12 mouse cellular contexts compared by ENCODE assay signal in genomic region chr7:99167939-99168338, GRCm38 (mm10). TPM values are rescaled to one million over a fixed set of nuclear protein-coding genes. Genes with fewer than 3 reads are reported as not detected.
DNase-seq lines count a peak whose midpoint lies in the region; ATAC-seq and TF ChIP-seq lines count a peak whose summit lies in the region.
"Had no signal": no experiment of that assay in that cellular context is flagged by ENCODE, and none has a peak within 500 bp of the region (broad histone marks: within the 10 kb centered on the region; RNA-seq: fewer than 3 reads in every experiment).

No protein-coding gene starts in this region.

- H3K27me3 ChIP-seq in embryonic facial prominence, embryonic 13.5 days = no peaks in the 10 kb centered on the region
- H3K27me3 ChIP-seq in kidney, postnatal 0 days (ENCODE audit: insufficient read depth, low read length) = no peaks in the 10 kb centered on the region
- no peaks in the 10 kb centered on the region for H3K27me3 ChIP-seq in lung, postnatal 0 days (replicated peaks; ENCODE audit: insufficient read depth, low read length)
- H3K27me3 ChIP-seq: forebrain, embryonic 12.5 days had no signal

- no peaks in the 10 kb centered on the region for H3K9me3 ChIP-seq in embryonic facial prominence, embryonic 13.5 days
- H3K9me3 ChIP-seq in kidney, postnatal 0 days (replicated peaks; ENCODE audit: low read length) = no peaks in the 10 kb centered on the region
- H3K9me3 ChIP-seq in lung, postnatal 0 days (ENCODE audit: low read length) = no peaks in the 10 kb centered on the region
- H3K9me3 ChIP-seq: forebrain, embryonic 12.5 days had no signal

- H3K4me2 ChIP-seq in embryonic facial prominence, embryonic 13.5 days = no peak overlapping the region
- H3K4me2 ChIP-seq in kidney, postnatal 0 days (ENCODE audit: low read length) = no peak overlapping the region
- H3K4me2 ChIP-seq in lung, postnatal 0 days (replicated peaks; ENCODE audit: low read depth, low read length) = no peak overlapping the region
- H3K4me2 ChIP-seq: forebrain, embryonic 12.5 days had no signal

- H3K4me3 ChIP-seq in embryonic facial prominence, embryonic 13.5 days = no peak overlapping the region
- no peak overlapping the region for H3K4me3 ChIP-seq in kidney, postnatal 0 days (replicated peaks; ENCODE audit: low read depth, low read length)
- H3K4me3 ChIP-seq in lung, postnatal 0 days (ENCODE audit: low read depth, low read length) = no peak overlapping the region
- H3K4me3 ChIP-seq: forebrain, embryonic 12.5 days had no signal

- H3K27ac ChIP-seq in embryonic facial prominence, embryonic 13.5 days = peak overlapping the region; percentile 48; the same call in 1 of the 2 replicates
- H3K27ac ChIP-seq in kidney, postnatal 0 days = peak overlapping the region; percentile 80
- H3K27ac ChIP-seq in lung, postnatal 0 days (ENCODE audit: low read length) = peak overlapping the region; percentile 57
- H3K27ac ChIP-seq: forebrain, embryonic 12.5 days had no signal

- WGBS in embryonic facial prominence, embryonic 13.5 days = 57% methylated on average over 5 of the region's 5 CpGs
- 26% methylated on average over 5 of the region's 5 CpGs for WGBS in kidney, postnatal 0 days
- 40% methylated on average over 5 of the region's 5 CpGs for WGBS in lung, postnatal 0 days

- no peak for ATAC-seq in embryonic facial prominence, embryonic 13.5 days (ENCODE audit: insufficient number of reproducible peaks, insufficient read depth, low FRiP score, low TSS enrichment, low read depth)
- peak; percentile 94 for ATAC-seq in kidney, postnatal 0 days (replicated peaks; ENCODE audit: low FRiP score, low read depth)
- peak; percentile 90 for ATAC-seq in lung, postnatal 0 days

- peak; percentile 32 to 64 for DNase-seq in gastrocnemius, adult 8-10 months (ENCODE audit: low spot score in 2 of 2)
- DNase-seq in gastrocnemius, postnatal 4 days (ENCODE audit: low spot score in 2 of 2) = no peak
- DNase-seq in kidney, postnatal 0 days (ENCODE audit: low spot score) = peak; percentile 75
- peak; percentile 75 for DNase-seq in lung, postnatal 0 days (ENCODE audit: low spot score)
- DNase-seq in cerebellum, adult 18-20 months = no peak
- no peak for DNase-seq in right cerebral cortex, adult 18-20 months
- DNase-seq in ovary, postnatal 36 days (ENCODE audit: low spot score) = no peak
- DNase-seq: heart, postnatal 4 days; left cerebral cortex, postnatal 4 days; spleen, adult 18-20 months had no signal

- TF ChIP-seq CTCF in kidney, postnatal 0 days (IDR thresholded peaks at IDR 0.05; ENCODE audit: low read depth) = no peak
- no peak for TF ChIP-seq CTCF in lung, postnatal 0 days (IDR thresholded peaks at IDR 0.05)

- TF ChIP-seq EP300 in lung, postnatal 0 days (IDR thresholded peaks at IDR 0.05) = no peak

- no peaks in the 10 kb centered on the region for H3K36me3 ChIP-seq in embryonic facial prominence, embryonic 13.5 days
- no peaks in the 10 kb centered on the region for H3K36me3 ChIP-seq in kidney, postnatal 0 days (ENCODE audit: insufficient read depth, low read length)
- peaks cover 3% of the 10 kb centered on the region; the same call in 1 of the 2 replicates for H3K36me3 ChIP-seq in lung, postnatal 0 days (ENCODE audit: insufficient read depth, low read length)
- H3K36me3 ChIP-seq: forebrain, embryonic 12.5 days had no signal

- H3K9ac ChIP-seq in embryonic facial prominence, embryonic 13.5 days = no peak overlapping the region
- H3K9ac ChIP-seq in kidney, postnatal 0 days (ENCODE audit: low read depth, low read length) = no peak overlapping the region
- no peak overlapping the region for H3K9ac ChIP-seq in lung, postnatal 0 days (replicated peaks; ENCODE audit: low read depth)
- H3K9ac ChIP-seq: forebrain, embryonic 12.5 days had no signal

- H3K4me1 ChIP-seq in embryonic facial prominence, embryonic 13.5 days = peaks cover 19% of the 10 kb centered on the region
- H3K4me1 ChIP-seq in kidney, postnatal 0 days (replicated peaks; ENCODE audit: insufficient read depth, low read length) = peaks cover 4% of the 10 kb centered on the region; the same call in 1 of the 2 replicates
- no peaks in the 10 kb centered on the region; the same call in 1 of the 2 replicates for H3K4me1 ChIP-seq in lung, postnatal 0 days (ENCODE audit: insufficient read depth, low read depth, low read length)
- H3K4me1 ChIP-seq: forebrain, embryonic 12.5 days had no signal

RNA-seq across cellular contexts. Expression of gene Dgat2, which starts 14.6 kb away (rescaled TPM):
- total RNA-seq in gastrocnemius, adult 8-10 months (2022) = 10 to 100 TPM; 33.2 to 62.2 (median 41.4) TPM
- 10 to 100 TPM; 13.0 to 20.0 TPM for total RNA-seq in gastrocnemius, postnatal 4 days (2021)
- 17.2 and 17.6 TPM in 2 replicates for polyA plus RNA-seq in embryonic facial prominence, embryonic 13.5 days (2015; fragmentation: Nextera tagmentation; extraction: Ambion mirVana)
- polyA plus RNA-seq in kidney, postnatal 0 days (2015; fragmentation: Nextera tagmentation; extraction: Ambion mirVana) = 53.1 and 57.3 TPM in 2 replicates
- 14.6 and 15.3 TPM in 2 replicates for polyA plus RNA-seq in lung, postnatal 0 days (2015; fragmentation: Nextera tagmentation; extraction: Ambion mirVana)

RNA-seq across cellular contexts. Expression of gene Uvrag, which starts 27.0 kb away (rescaled TPM):
- total RNA-seq in gastrocnemius, adult 8-10 months (2022) = 10 to 100 TPM in 3 of 4 experiments, 1 to 10 TPM in 1; 6.0 to 13.1 (median 11.5) TPM
- total RNA-seq in gastrocnemius, postnatal 4 days (2021) = 10 to 100 TPM; 28.9 to 30.4 TPM
- 16.5 and 18.2 TPM in 2 replicates for polyA plus RNA-seq in embryonic facial prominence, embryonic 13.5 days (2015; fragmentation: Nextera tagmentation; extraction: Ambion mirVana)
- 19.0 and 21.6 TPM in 2 replicates for polyA plus RNA-seq in kidney, postnatal 0 days (2015; fragmentation: Nextera tagmentation; extraction: Ambion mirVana)
- 23.4 and 28.6 TPM in 2 replicates for polyA plus RNA-seq in lung, postnatal 0 days (2015; fragmentation: Nextera tagmentation; extraction: Ambion mirVana)

Comparison
In these comparisons a context has a peak if more than half of its experiments do, and no peak if none do; other contexts are left out.
1. DNase-seq: peak in gastrocnemius, adult 8-10 months (2 of 2), kidney, postnatal 0 days (single experiment) and lung, postnatal 0 days (single experiment); none in gastrocnemius, postnatal 4 days (0 of 2), cerebellum, adult 18-20 months (0 of 2), right cerebral cortex, adult 18-20 months (single experiment) and ovary, postnatal 36 days (single experiment).
2. Peak in every context shown above with its lines, with median percentiles within 50 percentile points of each other: H3K27ac ChIP-seq.